Mouse (Mus musculus) bone marrow macrophage, adult 2 months (primary cell): ENCODE measurements around the gene Pcsk5.

Experiments
- CTCF ChIP-seq: IDR thresholded peaks from 2 replicates; pipeline ENCODE4 v1.5.1; 2012; ENCODE audit warnings: low read depth, mild to moderate bottlenecking, low read length, moderate library complexity
- POLR2A ChIP-seq: IDR thresholded peaks from 2 replicates; pipeline ENCODE4 v1.6.1; 2012; ENCODE audit warnings: mild to moderate bottlenecking, low read depth, low read length, borderline replicate concordance

GRCm38 (mm10) chr19:17514456-17514855 lies 323.0 kb downstream of the Pcsk5 start:
- TF ChIP-seq CTCF, result no peak
- no peak for TF ChIP-seq POLR2A
